Mouse (Mus musculus): ENCODE data around the gene Rnf212.
"Not testable (repeated sequence)": the region's sequence is repeated elsewhere in the genome, so short reads cannot be mapped to it uniquely, and the experiment has no call there.

The Rnf212 gene

GRCm38 (mm10) chr5:108774630-108775306, at the start of gene Rnf212:
TSS of gene Rnf212 (minus strand) at chr5:108774982.
- no peak for DNase-seq (ENCODE audit: low read depth in 2 of 2, low spot score in 2 of 2)

GRCm38 (mm10) chr5:108823276-108823675, 48.5 kb upstream of the Rnf212 start:
- DNase-seq (ENCODE audit: low read depth in 2 of 2, low spot score in 2 of 2) = no peak

- not testable (repeated sequence) for DNase-seq (ENCODE audit: low read depth in 2 of 2, low spot score in 2 of 2)
Measured at GRCm38 (mm10) chr5:108808750-108809149, 34.0 kb upstream of the Rnf212 start, which contains the start of gene Vmn2r8. TSS of gene Vmn2r8 (minus strand) at chr5:108808850.

GRCm38 (mm10) chr5:108803646-108804045, 28.9 kb upstream of the Rnf212 start:
- DNase-seq (ENCODE audit: low read depth in 2 of 2, low spot score in 2 of 2) = no peak

GRCm38 (mm10) chr5:108795263-108795662, 20.5 kb upstream of the Rnf212 start, which contains the start of gene Tmed11:
TSS of gene Tmed11 (minus strand) at chr5:108795363.
- DNase-seq (ENCODE audit: low read depth in 2 of 2, low spot score in 2 of 2) = not testable (repeated sequence)

- not testable (repeated sequence) for DNase-seq (ENCODE audit: low read depth in 2 of 2, low spot score in 2 of 2)
Measured at GRCm38 (mm10) chr5:108790385-108790784, 15.6 kb upstream of the Rnf212 start.

- no peak for DNase-seq (ENCODE audit: low read depth in 2 of 2, low spot score in 2 of 2)
Measured at GRCm38 (mm10) chr5:108760002-108760401, 14.8 kb downstream of the Rnf212 start.

GRCm38 (mm10) chr5:108758396-108758795, 16.4 kb downstream of the Rnf212 start:
- no peak for DNase-seq (ENCODE audit: low read depth in 2 of 2, low spot score in 2 of 2)

GRCm38 (mm10) chr5:108751258-108751657, 23.5 kb downstream of the Rnf212 start:
- DNase-seq (ENCODE audit: low read depth in 2 of 2, low spot score in 2 of 2) = not testable (repeated sequence)

GRCm38 (mm10) chr5:108750328-108751210, 24.2 kb downstream of the Rnf212 start:
- DNase-seq (ENCODE audit: low read depth in 2 of 2, low spot score in 2 of 2) = no peak

- no peak for DNase-seq (ENCODE audit: low read depth in 2 of 2, low spot score in 2 of 2)
Measured at GRCm38 (mm10) chr5:108744629-108745028, 30.2 kb downstream of the Rnf212 start.

- no peak for DNase-seq (ENCODE audit: low read depth in 2 of 2, low spot score in 2 of 2)
Measured at GRCm38 (mm10) chr5:108743856-108744255, 30.9 kb downstream of the Rnf212 start.

GRCm38 (mm10) chr5:108742596-108742995, 32.2 kb downstream of the Rnf212 start:
- no peak for DNase-seq (ENCODE audit: low read depth in 2 of 2, low spot score in 2 of 2)

GRCm38 (mm10) chr5:108741844-108742243, 32.9 kb downstream of the Rnf212 start:
- DNase-seq (ENCODE audit: low read depth in 2 of 2, low spot score in 2 of 2) = no peak

GRCm38 (mm10) chr5:108727425-108727824, 47.4 kb downstream of the Rnf212 start:
- DNase-seq (ENCODE audit: low read depth in 2 of 2, low spot score in 2 of 2) = no peak

- DNase-seq (ENCODE audit: low read depth in 2 of 2, low spot score in 2 of 2) = peak in 1 of 2 experiments; percentile 27
Measured at GRCm38 (mm10) chr5:108726557-108727248, 48.1 kb downstream of the Rnf212 start.

GRCm38 (mm10) chr5:108724006-108724405, 50.8 kb downstream of the Rnf212 start:
- DNase-seq (ENCODE audit: low read depth in 2 of 2, low spot score in 2 of 2) = no peak

GRCm38 (mm10) chr5:108719761-108720160, 55.0 kb downstream of the Rnf212 start:
- DNase-seq (ENCODE audit: low read depth in 2 of 2, low spot score in 2 of 2) = no peak

- no peak for DNase-seq (ENCODE audit: low read depth in 2 of 2, low spot score in 2 of 2)
Measured at GRCm38 (mm10) chr5:108718051-108718450, 56.7 kb downstream of the Rnf212 start.

- DNase-seq (ENCODE audit: low read depth in 2 of 2, low spot score in 2 of 2) = no peak
Measured at GRCm38 (mm10) chr5:108715974-108716373, 58.8 kb downstream of the Rnf212 start.

GRCm38 (mm10) chr5:108714149-108714548, 60.6 kb downstream of the Rnf212 start:
- no peak for DNase-seq (ENCODE audit: low read depth in 2 of 2, low spot score in 2 of 2)

All from CD8-positive naive resting alpha-beta T cell, adult 2 months (primary cell).